Mouse (Mus musculus) adrenal gland, postnatal 10 days (tissue): Measurements from ENCODE around the gene Omd. TPM values are rescaled to one million over a fixed set of nuclear protein-coding genes. Genes with fewer than 3 reads are reported as not detected.

Experiments
- DNase-seq: peaks from one replicate; pipeline ENCODE4 v3.0.0; 2021; ENCODE audit warnings: mixed read lengths
- total RNA-seq, 2 experiments: library from RNA; stranded (reverse); gene quantifications; 2 replicates each; pipeline ENCODE4 v1.2.3; 2021

Omd gene
- total RNA-seq, 2 experiments from 2014 or later, result 1.7 to 5.8 TPM

DNA sequence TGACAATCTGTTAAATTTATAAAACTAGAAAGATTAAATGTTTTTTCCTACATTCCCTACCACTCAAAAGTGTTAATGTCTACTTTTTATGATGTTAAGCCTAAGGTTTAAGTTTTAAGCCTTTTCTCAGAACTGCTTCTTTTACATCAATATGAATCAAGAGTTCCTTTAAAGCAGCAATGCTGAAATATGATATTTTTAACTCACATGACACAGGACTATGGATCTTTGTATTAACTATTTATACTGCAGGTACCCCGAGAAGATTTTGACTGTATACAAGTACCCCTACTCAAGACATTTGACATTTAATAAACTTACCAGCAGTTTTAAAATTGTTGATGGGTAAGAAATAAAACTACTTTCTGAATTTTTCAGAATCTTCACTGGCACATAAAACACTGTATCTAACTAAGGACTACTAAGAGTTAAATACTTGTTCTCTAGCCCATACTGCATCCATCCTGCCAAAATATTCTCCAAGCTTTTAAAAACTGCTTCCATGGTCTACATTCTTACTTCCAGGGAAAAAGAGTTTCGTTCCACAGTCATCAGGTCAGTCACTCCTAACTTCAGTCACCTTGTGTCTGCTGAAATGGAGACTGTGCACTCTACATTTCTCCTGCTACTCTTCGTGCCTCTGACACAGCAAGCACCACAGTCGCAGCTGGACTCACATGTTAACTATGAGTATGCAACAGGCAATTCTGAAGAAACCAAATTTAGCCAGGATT is 26.5 kb downstream of the Omd start:
- DNase-seq, result no peak

DNA sequence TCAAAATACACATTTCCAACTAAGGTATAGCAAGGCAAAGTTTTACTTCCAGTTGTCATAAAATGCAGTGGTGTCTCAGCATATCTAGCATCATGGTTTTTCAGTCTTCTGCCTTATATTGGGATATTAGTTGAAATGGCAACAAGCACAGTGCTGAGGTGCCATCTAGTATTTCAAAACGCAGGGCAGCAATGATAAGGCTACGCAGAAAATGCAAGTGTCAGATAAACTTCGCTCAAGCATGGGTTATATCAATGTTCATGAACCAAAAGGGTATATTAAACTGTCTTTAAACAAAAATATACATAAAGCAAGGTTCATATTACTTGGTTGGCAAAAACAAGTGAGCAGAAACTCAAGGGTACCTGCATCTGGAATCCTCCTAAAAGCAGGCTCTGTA is 34.8 kb downstream of the Omd start:
- DNase-seq, result no peak

DNA sequence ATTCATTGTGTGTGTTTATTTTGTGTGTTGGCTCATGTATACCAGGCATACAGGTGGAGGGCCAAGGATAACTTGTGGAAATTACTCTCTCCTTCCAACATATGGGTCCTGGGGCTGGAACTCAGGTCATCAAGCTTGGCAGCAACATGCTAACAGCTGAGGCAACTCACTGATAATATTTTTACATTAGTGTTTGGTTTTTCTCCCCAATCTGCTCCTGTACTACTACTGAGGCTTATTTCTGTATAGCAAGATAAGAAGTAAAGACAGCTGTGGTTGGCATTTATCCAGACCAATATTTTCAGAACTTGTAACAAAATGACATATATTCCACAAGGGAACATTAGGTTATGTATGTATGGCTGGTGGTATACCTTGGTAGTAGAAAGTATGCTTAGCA is 36.1 kb downstream of the Omd start:
- DNase-seq, result no peak

GRCm38 (mm10) chr13:49623216-49623615 is 41.0 kb downstream of the Omd start:
- peak; percentile 12 for DNase-seq

DNA sequence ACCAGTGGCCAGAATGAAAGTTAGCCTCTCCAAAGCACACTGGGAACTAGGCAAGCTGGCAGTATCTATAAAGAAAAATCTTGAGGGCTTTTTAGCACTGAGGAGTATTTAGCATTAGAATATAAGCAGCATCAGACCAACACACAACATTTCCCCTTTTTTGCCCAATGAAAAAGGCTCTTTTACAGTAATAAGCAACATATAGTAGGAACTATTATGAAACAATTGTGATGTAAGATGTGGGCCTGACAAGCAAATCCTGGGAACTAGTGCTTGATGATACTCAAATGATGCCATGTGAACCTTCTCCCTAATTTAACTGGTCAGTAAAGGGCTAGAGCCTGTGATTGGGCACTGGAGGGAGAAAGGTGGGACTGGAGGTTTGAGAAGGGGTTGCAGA is 45.9 kb downstream of the Omd start:
- no peak for DNase-seq

DNA sequence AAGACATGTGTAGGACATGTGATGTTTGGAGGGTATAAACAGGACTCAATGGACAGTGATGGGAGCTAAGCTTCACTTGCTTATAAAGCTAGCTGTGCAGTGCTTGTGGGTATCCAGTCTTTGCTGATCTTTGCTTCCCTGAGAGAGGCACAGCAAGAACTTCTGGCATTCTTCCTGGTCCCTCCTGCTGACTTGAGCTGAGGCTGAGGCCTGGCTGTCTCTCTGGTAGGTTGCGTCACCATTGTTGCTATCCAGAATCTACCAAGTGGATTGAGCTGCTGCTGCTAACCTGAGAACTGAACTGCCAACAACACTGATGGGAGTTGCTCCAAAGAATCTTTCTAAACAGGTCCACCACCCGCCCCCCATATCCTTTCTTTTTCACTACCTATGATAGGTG is 46.8 kb downstream of the Omd start:
- peak; percentile 23 for DNase-seq

DNA sequence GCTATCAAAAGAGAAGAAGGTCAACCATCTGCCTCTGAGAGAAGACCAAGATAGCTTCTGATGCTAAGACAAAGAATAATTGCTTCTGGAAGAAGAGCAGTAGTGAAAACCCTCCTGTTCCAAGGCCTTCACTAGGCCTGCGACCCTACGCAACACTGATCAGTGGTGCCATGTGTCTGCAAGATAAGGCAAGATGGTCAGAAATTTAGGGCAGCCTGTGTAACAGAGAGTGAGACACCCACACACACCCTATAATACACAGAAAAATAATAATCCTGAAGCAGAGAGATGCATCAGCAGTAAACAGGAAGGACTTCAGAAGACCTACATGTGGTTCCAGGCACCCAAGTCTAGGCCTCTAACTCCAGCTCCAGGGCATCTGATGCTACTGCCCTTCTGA is 57.7 kb downstream of the Omd start:
- no peak for DNase-seq

Other genes starting within 250 kb of the Omd start
- 10 to 100 TPM; 31.0 to 31.6 TPM for gene Bicd2, start 240.9 kb upstream of the Omd start, total RNA-seq
- gene Ippk, start 161.2 kb upstream of the Omd start, total RNA-seq, result 10 to 100 TPM; 13.1 to 23.5 TPM
- 1 to 10 TPM; 1.1 to 1.3 TPM for gene Tes3-ps, start 89.1 kb upstream of the Omd start, total RNA-seq
- 10 to 100 TPM; 10.0 to 10.9 TPM for gene Ecm2, start 77.7 kb upstream of the Omd start, total RNA-seq
- gene Aspn, start 38.0 kb upstream of the Omd start, total RNA-seq, result 10 to 100 TPM; 34.8 to 50.4 TPM
- 10 to 100 TPM; 41.6 to 46.9 TPM for gene Ogn, start 25.6 kb downstream of the Omd start, total RNA-seq
- 1 to 10 TPM; 5.1 to 5.8 TPM for gene Cenpp, start 70.3 kb downstream of the Omd start, total RNA-seq
- gene Nol8, start 70.6 kb downstream of the Omd start, total RNA-seq, result 10 to 100 TPM; 18.7 to 19.1 TPM
- gene Iars, start 99.6 kb downstream of the Omd start, total RNA-seq, result 10 to 100 TPM; 59.5 to 61.3 TPM
- under 1 TPM in 1 of 2 experiments, not detected in 1; 0.09 TPM for gene Gm30302, start 216.5 kb downstream of the Omd start, total RNA-seq